Mouse (Mus musculus) bone marrow macrophage, adult 2 months (primary cell): ENCODE data around the gene Adcy10.

Source experiments
- CTCF ChIP-seq: IDR thresholded peaks from 2 replicates; pipeline ENCODE4 v1.5.1; 2012; ENCODE audit warnings: low read depth, mild to moderate bottlenecking, low read length, moderate library complexity
- POLR2A ChIP-seq: IDR thresholded peaks from 2 replicates; pipeline ENCODE4 v1.6.1; 2012; ENCODE audit warnings: mild to moderate bottlenecking, low read depth, low read length, borderline replicate concordance

GRCm38 (mm10) chr1:165594699-165595421 is 109.9 kb downstream of the Adcy10 start:
- TF ChIP-seq CTCF: no peak
- no peak for TF ChIP-seq POLR2A
